Mouse (Mus musculus): ENCODE results near the gene Atp6v0a4.

Atp6v0a4 gene

DNA sequence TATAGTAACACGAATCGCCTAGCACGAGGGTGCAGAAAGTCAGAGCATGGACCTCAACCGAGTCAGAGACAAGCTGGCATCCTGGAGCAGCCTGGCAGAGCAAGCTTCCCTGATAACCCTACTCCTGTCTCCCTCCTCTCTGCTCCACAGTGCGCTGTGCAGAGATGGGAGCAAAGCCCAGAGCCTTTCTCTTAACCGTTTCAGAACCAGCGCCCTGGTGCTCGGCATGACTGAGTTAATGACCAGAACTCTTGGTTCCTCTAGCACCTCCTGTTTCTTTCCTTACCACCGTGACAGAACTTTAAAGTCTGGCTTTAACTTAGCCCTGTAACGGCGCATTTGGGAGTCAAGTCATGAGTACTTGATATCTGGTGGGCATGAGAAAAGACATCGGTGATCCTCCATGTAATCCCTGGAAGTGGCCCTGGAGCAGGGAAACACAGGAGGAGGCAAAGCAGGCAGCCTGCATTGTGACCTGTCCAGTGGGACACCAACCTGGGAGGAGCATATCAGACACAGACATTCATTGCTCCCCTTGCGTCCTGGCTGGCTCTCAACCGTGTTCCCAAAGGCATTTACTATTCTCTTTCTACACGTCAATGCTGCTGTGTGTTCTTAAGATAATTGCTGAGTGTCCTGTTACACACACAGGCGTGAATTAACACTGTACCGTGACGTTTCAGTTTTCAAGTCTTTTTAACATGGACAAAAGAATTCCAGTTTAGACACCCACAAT, 747 bp downstream of the Atp6v0a4 start:
- no peak for DNase-seq

DNA sequence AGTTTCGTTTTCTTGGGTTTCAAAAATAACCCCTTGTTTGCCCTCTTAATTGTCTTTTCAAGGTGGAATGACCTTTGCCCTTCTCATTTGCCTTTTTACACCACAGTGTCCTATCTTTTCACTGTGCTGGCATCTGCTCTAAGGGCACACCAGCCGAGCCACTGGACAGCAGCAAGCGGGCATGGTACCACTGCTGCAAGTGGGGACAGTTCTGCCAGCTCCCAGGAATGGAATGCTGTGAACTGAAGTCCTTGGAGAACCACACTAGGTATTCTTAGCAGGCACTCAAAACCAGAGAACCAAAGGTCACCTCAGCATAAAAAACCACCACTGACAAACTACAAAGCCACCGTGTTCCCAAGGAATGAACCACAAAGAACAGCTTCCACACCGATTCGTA, 1.6 kb downstream of the Atp6v0a4 start:
- DNase-seq: peak; percentile 65

DNA sequence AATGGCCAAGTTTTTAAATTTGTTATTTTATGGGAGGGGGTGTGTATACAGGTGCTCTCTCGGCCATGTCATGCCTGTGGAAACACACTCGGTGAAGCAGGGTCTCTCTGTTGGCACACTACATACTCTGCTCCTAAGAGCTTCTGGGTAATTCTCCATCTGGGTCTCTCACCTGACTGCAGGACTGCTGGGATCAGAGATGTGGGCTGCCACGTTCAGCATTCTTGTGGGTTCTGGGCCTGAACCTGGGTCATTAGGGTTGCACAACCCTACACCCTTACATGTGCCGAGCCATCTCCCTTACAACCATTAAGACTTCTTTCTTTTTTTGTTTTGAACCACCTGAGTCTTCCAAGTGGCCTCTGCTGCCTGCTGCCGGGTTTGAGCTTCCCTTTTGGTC, 2.5 kb downstream of the Atp6v0a4 start:
- DNase-seq: no peak

DNA sequence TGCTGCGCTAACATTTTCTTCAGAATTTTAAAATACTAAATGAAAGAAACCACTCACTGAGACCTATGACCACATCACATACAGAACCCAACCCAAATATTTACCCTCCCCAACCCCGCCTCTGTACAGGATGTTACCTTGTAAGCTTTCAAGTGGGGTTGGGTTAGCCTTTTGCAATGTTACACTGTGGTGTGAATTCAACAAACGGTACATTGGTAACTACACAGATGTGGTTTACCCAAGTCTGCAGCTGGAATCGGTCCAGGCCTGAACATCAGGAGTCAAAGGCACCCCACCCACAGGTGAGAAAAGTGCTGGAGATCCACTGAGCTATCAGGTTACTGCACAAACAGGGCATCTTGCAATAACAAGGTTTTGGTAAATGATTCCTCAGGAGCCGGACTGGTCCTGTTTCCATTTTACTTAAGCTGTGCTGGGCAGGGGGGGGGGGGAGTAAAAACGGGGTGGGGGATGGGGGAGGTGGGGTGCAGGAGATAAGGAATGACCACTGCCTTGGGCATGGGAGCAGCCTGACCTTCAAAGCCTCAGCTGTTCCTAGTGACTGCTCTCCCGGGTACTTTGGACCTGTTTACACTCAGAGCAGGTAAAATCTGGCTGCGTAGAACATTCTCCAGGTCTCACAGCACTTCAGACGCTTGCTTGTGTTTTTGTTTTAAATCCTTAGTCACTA, 3.6 kb downstream of the Atp6v0a4 start:
- peak; percentile 86 for DNase-seq

DNA sequence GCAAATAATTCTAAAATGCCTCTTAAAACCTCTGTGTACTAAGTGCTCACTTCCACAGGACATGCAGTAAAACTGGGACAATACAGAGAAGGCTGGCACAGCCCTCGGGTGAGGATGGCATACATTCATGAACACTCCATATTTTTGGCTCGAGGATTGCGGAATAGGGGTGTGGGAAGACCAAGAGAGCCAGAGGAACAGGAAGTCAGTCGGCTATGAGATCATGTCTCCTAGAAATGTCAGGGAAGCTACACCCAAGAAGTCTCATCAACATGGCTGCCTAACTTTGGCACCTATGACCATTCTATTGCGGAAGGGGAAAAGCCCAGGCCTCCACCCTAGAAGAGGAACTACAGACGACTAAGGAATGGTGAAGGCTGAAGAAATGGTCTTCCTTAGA, 6.0 kb downstream of the Atp6v0a4 start:
- DNase-seq: no peak

DNA sequence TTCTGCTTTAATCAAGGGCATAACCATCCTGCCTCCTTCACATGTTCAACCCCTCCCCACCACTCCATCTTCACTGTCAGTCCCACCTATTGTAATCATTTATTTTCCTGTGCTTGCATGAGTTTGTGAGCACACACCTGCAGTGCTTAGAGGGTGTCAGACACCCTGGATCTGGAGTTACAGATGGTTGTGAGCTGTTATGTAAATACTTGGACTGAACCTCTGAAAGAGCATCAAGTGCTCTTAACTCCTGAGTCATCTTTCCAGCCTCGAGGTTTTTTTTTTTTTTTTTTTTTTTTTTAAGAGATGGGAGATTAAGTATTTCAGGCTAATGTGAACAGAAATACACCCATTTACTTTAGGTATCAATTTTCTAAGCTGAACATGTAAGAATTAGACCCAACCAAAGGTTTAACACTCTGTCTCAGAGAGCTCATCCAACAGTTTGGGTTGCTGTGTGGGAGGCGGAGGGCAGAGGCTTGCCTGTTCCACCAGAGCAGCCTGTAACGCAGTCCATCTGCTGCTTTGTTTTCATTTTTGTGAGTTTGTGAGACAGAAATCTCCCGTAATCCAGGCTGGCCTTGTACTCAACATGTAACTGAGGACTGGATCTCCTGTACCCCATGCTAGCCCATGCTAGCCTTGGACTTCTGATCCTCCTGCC, 8.1 kb downstream of the Atp6v0a4 start:
- DNase-seq: no peak

DNA sequence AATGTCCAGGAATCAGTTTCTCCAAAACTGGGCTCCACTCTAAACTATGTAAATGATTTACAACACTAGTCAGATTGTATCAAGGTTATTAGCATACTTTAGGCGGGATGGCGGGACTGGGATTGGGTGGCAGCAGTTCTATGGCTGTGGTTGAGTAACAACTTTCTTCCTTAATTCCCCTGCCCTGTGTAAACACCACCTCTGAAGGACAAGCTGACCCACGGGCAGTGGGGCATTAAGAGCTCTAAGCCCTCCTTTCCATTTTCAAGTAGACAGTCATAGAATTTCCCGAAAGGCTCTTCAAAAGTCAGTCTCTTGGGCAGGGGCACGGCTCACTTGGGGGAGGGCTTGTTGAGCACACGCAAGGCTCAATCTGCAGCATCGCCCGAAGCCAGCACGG, 13.5 kb downstream of the Atp6v0a4 start:
- DNase-seq: peak; percentile 34

DNA sequence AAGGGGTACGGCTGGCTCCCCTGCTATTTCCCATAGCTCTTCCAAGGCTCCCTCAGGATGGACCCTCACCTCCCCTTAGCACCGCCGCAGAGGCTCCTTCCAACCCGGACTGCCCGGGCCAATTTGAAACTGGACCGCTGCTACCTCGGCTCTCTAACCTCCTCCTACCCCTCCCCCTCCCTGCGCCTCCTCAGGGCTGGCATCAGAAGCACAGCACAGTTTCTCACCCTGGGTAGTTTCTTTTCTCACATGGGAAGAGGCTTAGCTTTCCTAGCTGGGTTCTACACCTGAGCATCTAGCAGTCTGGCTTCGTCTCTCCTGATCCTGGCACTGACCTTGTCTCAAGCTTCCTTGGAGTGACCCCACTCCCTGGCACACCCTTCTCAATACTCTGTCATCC, 14.5 kb downstream of the Atp6v0a4 start:
- DNase-seq: no peak

DNA sequence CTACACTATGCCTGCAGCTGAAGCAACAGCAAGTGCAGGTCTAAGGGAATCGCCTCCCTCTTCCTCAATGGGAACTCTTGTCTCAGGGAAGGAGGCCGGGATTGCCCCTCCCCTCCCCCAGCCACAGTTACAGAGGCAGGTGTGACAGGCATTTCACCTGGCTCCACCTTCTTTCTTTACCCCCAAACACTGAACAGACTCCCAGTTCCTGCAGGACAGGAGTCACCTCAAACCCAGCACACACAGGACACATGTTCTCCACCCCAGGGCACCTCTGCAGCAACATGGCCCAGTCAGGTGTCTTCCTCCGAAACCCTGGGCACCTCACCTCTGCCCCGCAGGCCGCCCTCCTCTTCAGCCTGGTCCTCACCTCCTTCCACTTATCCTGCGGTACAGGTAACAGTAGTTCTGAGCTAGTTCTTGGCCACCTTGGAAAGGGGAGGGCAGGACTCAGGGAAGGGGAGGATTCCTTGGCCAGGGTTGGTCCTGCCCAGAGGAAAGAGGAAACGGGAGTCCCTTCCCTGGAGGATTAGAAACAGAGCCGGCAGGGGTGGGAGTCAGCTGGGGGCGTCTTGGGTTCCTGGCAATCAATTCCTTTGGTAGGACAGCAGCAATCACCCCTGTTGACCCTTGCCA, 15.1 kb downstream of the Atp6v0a4 start, which contains the start of gene Tmem213:
TSS of gene Tmem213 (plus strand) at position 96 of the 636 bp plus-strand sequence.
- DNase-seq: no peak

DNA sequence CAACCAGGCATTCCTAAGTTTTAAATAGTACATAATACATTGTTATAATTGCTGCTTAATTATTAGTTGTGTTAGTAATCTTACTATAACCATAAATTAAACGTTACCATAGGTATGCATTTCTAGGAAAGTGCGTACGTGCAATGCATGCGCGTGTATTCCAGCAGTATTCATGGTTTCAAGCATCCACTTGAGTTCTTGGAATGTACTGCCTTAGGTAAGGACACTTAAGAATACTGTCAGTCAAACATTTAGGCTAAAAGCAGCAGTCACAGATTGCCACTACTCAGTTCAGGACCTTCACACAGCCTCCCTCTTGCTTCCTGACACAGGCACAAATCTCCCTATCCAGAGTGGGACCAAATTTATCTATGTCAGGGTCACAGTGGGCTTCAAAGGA, 15.9 kb downstream of the Atp6v0a4 start:
- peak; percentile 55 for DNase-seq

DNA sequence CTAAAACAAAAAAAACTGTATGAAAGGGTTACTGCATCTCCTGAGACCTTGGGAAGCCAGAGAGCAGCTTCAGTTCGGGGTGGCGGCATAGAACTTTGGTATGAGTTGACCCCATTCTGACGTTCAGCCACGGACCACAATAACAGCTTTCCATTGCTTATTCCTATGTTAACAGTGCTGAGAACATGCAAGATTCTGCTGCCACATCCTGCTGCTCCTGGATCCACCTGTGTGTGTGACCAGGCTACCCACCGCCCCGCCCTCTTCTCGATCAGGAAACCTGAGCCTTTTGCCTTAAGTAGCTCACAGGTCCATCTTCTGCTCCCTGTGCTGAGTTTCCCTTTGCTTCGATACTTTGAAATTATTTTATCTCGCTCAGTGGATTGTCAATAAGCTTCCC, 18.5 kb downstream of the Atp6v0a4 start:
- no peak for DNase-seq

DNA sequence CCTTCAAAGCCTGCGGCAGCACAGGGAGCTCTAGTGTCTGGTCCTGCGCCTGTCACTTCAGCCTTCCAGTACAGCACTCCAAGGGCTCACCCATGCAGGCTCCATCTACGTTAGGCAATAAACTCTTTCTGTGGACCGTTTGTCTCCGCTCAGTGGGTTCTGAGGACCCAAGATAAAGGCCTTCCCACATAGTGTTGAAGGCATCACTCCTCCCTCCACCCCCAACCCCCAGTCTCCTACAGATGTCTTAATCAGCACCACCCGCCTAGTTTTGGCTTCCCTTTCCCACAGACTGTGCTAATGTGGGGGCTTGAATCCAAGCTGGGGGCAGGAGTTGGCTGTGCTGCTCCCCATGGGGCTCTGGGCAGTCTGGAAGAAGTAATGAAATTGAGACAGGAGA, 20.6 kb downstream of the Atp6v0a4 start:
- no peak for DNase-seq

DNA sequence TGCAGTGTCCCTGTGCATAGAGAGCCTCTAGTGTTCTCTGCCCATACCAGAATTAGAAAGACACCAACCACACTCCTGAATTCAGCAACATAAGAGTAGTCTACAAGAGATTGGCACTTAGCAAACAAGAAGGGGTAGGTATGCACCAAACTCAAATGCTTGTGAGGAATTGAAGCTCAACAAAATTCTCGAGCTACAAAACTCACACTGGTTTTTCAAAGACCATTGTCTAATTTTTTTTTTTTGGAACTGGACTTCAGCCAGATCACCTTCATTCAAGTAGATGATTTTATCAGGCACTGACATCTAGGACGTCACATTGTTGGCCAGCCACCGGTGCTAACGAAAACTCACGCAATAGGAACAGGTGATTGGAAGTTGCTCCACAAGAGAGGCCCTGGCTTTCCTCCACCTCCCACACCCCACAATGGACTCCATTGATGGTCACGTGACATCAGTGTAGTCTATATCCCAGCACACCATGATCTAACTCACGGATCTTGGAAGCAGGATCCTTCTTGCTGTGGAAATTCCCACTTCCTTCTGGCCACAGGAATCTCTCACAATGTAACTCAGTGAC, 22.1 kb downstream of the Atp6v0a4 start:
- no peak for DNase-seq

DNA sequence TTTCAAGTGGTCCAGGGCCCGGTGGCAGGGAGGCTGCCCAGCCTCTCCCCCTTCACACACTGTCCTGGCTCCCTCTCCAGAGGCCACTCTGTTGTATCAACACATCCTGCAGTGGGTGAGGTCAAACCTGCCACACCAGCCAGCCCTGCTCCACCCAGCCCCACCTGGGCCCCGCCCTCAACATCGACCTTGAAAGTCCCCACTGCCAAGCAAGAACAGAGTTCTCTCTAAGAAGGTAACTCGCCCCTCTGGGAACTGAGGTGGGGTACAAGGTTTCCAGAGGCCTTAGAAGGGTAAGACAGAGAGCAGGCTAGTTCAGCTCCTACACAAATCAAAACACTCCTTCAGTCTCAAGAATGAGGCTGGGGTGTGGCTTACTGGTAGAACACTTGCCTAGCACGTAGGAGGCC, 27.4 kb downstream of the Atp6v0a4 start:
- peak; percentile 76 for DNase-seq

DNA sequence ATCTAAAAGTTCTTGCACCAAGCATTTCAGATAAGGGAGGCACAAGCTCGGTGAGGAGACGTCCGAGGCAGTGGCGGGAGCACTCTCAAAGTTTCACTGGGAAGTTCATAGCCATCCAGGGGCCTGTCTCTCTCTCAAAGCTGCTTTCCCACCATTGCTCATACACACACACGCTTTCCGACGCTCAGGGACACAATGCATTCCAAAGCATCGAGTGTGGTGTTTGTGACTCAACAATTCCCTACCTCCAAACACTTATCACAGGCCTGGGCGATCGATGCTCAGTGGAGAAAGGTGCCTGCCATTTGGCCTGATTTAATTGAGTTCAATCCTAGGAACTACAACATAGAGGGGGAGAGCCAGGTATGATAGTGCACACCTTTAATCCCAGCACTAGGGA, 29.7 kb downstream of the Atp6v0a4 start:
- DNase-seq: no peak

DNA sequence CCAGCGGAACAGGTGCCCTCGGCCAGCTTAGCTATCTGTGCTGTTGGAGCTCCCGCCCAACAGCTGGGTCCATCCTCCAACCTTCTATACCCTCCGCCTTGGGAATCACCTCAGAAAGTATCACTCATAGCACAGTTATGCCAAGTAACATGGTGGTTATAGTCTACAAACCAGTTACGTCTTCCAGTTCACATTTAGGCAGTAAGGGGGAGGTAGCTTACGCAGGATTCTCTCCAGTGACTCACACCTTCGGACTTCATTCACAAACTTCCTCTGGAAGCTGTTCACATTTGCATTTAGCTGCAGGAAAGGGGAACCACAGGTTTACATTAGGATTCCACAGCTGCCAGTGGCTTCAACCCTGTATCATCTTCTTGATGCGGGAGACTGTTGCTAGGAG, 31.8 kb downstream of the Atp6v0a4 start:
- no peak for DNase-seq

DNA sequence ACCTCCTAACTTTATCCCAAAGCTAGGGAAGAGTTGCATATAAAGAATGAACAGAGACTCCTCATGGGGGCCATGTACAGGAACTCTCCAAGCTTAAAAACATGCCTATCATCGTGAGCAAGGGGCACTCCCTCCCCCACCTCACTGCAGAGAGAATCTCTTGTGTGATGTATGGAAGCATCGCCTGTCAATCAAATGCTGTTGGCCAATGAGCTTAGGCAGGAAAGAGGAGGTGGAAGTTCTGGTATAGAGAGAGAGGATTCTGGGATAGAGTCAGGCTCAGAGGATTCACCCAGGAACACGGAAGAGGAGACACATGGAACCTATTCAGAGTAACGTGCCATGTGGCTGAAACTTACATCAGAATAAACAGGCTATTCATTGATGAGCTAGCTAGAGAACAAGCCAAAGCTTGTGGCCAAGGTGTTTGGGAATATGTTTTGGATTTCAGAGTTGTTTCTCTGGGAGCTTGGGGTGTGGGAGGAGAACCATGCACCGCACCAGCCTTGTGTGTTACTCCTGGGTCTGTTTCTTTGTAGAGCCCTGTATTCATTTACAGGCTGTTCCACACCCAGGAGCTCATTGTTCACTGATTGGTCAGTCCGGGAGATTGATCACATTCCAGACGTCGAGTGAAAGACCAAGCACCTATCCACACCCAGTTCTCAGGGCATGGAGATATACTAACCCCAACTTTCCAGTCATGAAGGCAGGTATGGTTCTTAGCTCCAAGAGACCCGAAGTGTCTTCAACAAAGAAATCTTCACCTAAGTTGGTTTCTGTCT, 37.0 kb downstream of the Atp6v0a4 start:
- DNase-seq: no peak

DNA sequence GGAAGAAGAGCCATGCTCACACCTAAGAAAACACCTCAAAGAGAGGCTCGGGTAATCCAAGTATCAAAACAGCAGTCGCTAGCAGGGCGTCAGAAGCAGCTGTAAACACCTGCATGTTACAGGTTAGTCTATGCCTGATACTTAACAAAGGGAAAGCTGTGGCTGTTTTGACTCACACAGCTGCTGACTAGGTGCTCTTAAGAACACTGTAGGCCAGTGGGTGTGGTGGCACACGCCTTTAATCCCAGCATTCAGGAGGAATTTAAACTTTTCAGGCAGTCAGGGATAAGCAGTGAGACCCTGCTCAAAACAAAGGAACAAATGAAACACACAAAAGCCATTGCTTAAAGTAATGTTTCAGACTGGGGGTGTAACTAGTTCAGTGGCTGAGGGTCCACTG, 41.2 kb downstream of the Atp6v0a4 start:
- no peak for DNase-seq

DNA sequence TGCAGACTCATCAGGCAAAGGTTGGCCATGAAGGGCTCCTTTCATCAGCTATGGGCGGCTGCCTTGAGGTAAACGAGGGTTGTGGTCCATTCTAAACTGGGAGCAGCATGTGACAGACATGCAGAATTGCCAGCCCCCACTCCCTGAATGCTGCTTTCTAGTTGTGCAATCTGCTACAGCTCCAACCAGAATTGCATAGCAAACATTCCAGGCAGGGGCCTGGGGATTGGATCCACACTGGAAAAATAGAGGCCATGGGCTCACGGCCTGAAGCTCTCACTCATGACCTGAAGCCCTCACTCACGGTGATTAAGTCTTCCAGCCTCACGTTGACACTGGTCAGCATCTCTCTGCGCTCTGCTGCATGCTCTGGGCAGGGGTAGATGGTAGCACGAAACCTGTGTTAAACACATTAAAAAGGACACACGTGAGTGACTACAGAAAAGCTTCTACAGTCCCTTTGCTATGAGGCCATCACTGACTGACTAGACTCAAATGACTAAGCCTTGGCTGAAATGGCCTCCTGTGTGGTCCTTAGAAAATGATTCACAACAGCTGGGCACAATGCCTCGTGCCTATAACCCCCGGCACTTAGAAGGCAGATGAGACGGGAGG, 42.6 kb downstream of the Atp6v0a4 start:
- DNase-seq: peak; percentile 48

DNA sequence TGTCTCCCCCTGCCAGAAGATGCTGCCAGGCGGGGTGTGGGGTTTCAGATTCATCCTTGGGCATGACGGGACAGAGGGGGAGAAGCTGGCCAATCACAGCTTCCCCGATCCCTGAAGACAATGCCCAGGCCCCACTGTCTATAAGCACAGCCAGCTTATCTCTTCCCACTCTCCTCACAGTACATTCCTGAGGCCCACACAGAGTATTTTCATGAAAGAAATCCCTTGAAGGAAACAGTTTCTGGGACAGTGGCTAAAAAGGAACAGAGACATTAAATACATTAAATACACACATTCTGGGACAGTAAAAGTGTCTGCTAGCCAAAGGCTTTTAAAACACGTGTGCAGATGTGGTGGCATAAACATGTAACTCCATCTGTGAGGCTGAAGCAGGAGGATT, 44.0 kb downstream of the Atp6v0a4 start:
- no peak for DNase-seq

DNA sequence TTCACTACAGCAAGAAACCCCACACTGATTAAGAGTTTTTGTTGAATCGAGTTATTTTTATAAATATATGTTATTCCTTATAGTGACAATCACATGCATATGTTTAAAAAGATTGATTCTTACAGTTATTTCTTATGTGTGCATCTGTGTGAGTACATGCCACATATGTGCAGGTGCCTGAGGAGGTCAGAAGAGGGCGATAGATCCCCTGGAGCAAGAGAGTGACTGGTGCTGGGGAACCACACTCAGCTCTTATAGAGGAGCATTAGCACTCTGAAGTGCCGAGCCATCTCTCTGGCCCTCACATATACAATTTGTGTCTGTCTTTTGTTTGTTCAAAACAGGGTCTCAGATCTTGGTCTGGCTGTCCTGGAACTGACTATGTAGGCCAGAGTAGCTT, 50.8 kb downstream of the Atp6v0a4 start:
- DNase-seq: no peak
